12 mouse cellular contexts compared by ENCODE assay signal in the genomic region with DNA sequence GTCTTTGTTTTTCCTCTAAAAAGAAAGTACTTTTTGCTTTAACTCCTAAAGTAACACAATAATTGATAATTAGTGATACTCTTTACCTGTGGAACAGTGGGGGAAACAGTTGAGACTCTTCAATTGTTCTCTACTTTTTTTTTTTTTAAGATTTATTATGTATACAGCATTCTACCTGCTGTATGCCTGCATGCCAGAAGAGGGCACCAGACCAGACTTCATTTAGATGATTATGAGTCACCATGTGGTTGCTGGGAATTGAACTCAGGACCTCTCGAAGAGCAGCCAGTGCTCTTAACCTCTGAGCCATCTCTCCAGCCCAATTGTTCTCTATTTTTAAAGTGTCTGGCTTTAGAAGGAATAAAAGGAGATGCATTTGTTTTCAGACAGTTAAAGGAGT. TPM values are rescaled to one million over a fixed set of nuclear protein-coding genes. Genes with fewer than 3 reads are reported as not detected.
DNase-seq lines count a peak whose midpoint lies in the region; ATAC-seq and TF ChIP-seq lines count a peak whose summit lies in the region.
"Had no signal": no experiment of that assay in that cellular context is flagged by ENCODE, and none has a peak within 500 bp of the region (broad histone marks: within the 10 kb centered on the region; RNA-seq: fewer than 3 reads in every experiment).

No protein-coding gene starts in this region.

- H3K9me3 ChIP-seq in hindbrain, postnatal 0 days (ENCODE audit: low read length), result no peaks in the 10 kb centered on the region
- no peaks in the 10 kb centered on the region for H3K9me3 ChIP-seq in hindbrain, embryonic 13.5 days
- no peaks in the 10 kb centered on the region for H3K9me3 ChIP-seq in MEL (replicated peaks; ENCODE audit: insufficient read depth, low read length)
- H3K9me3 ChIP-seq: embryonic facial prominence, embryonic 15.5 days had no signal

- no peak overlapping the region for H3K4me3 ChIP-seq in hindbrain, postnatal 0 days (ENCODE audit: low read length)
- H3K4me3 ChIP-seq in hindbrain, embryonic 13.5 days, result no peak overlapping the region
- H3K4me3 ChIP-seq in MEL (ENCODE audit: control insufficient read depth in 1 of 2, insufficient read depth in 1 of 2, low read depth in 2 of 2, low read length in 2 of 2), result no peak overlapping the region
- H3K4me3 ChIP-seq: embryonic facial prominence, embryonic 15.5 days had no signal

- DNase-seq in hindbrain, postnatal 0 days (ENCODE audit: low spot score), result no peak
- DNase-seq in 3134 (ENCODE audit: extremely low read depth, insufficient read length, low spot score) (peak; percentile 16), MEL (ENCODE audit: low read depth, low spot score) (peak; percentile 64)
- no peak for DNase-seq in urinary bladder, adult 2 months (ENCODE audit: low spot score)
- no peak for DNase-seq in adrenal gland, postnatal 10 days
- no peak for DNase-seq in kidney, postnatal 10 days
- DNase-seq: layer of hippocampus, postnatal 36 days had no signal

- TF ChIP-seq CTCF in hindbrain, postnatal 0 days (IDR thresholded peaks at IDR 0.05; ENCODE audit: low read depth), result peak; percentile 46
- TF ChIP-seq CTCF in MEL (IDR thresholded peaks at IDR 0.05 in 2 of 3, conservative IDR thresholded peaks at IDR 0.05 in 1 of 3; ENCODE audit: control insufficient read depth in 1 of 3, insufficient read depth in 1 of 3, low read depth in 2 of 3, low read length in 3 of 3, poor library complexity in 1 of 3, severe bottlenecking in 1 of 3), result peak; percentile 27 to 48 (median 27); a peak in 4 of 6 replicates

- H3K9ac ChIP-seq in hindbrain, postnatal 0 days (replicated peaks; ENCODE audit: low read length), result no peak overlapping the region
- no peak overlapping the region for H3K9ac ChIP-seq in hindbrain, embryonic 13.5 days
- no peak overlapping the region for H3K9ac ChIP-seq in MEL (ENCODE audit: control insufficient read depth, low read depth, low read length, poor library complexity, severe bottlenecking)
- H3K9ac ChIP-seq: embryonic facial prominence, embryonic 15.5 days had no signal

- TF ChIP-seq EP300 in MEL (IDR thresholded peaks at IDR 0.05; ENCODE audit: low read depth in 1 of 2, low read length in 2 of 2), result no peak

- 79% methylated on average over 1 of the region's 1 CpGs for WGBS in hindbrain, postnatal 0 days
- 95% methylated on average over 1 of the region's 1 CpGs for WGBS in hindbrain, embryonic 13.5 days

- peaks cover 6% of the 10 kb centered on the region for H3K4me1 ChIP-seq in hindbrain, postnatal 0 days (ENCODE audit: insufficient read depth, low read length)
- H3K4me1 ChIP-seq in hindbrain, embryonic 13.5 days (replicated peaks), result peaks cover 13% of the 10 kb centered on the region
- H3K4me1 ChIP-seq in MEL (ENCODE audit: control insufficient read depth in 1 of 2, insufficient read depth in 2 of 2, low read length in 2 of 2), result peaks cover 18 to 21% of the 10 kb centered on the region in 2 experiments

- 0 out of 2 replicates have a peak, but pooled peaks cover 14% of the 10 kb centered on the region for H3K36me3 ChIP-seq in hindbrain, postnatal 0 days (ENCODE audit: insufficient read depth, low read length)
- peaks cover 27% of the 10 kb centered on the region for H3K36me3 ChIP-seq in hindbrain, embryonic 13.5 days
- peaks cover 31 to 54% of the 10 kb centered on the region in 2 experiments for H3K36me3 ChIP-seq in MEL (ENCODE audit: control insufficient read depth in 1 of 2, insufficient read depth in 2 of 2, low read length in 2 of 2)

- H3K79me2 ChIP-seq in MEL (ENCODE audit: control insufficient read depth, insufficient read depth, low read length, poor library complexity), result peaks cover 73% of the 10 kb centered on the region

- no peak for ATAC-seq in hindbrain, postnatal 0 days
- no peak for ATAC-seq in hindbrain, embryonic 13.5 days (ENCODE audit: low FRiP score)
- ATAC-seq in megakaryocyte, adult 5-6 weeks (ENCODE audit: poor library complexity, severe bottlenecking), result 0 out of 2 replicates have a peak, but pooled peaks have one; percentile 46

- no peak for TF ChIP-seq POLR2A in MEL (IDR thresholded peaks at IDR 0.05; ENCODE audit: control insufficient read depth in 1 of 2, insufficient read depth in 1 of 2, low read depth in 1 of 2, low read length in 2 of 2, poor library complexity in 1 of 2)

- H3K27me3 ChIP-seq in hindbrain, postnatal 0 days (ENCODE audit: insufficient read depth, low read length), result no peaks in the 10 kb centered on the region
- no peaks in the 10 kb centered on the region for H3K27me3 ChIP-seq in hindbrain, embryonic 13.5 days
- no peaks in the 10 kb centered on the region for H3K27me3 ChIP-seq in MEL (ENCODE audit: control insufficient read depth in 1 of 2, insufficient read depth in 2 of 2, low read length in 2 of 2)
- H3K27me3 ChIP-seq: embryonic facial prominence, embryonic 15.5 days had no signal

- H3K4me2 ChIP-seq in hindbrain, postnatal 0 days (ENCODE audit: low read depth, low read length), result no peak overlapping the region
- no peak overlapping the region for H3K4me2 ChIP-seq in hindbrain, embryonic 13.5 days
- H3K4me2 ChIP-seq: embryonic facial prominence, embryonic 15.5 days had no signal

- H3K27ac ChIP-seq in hindbrain, postnatal 0 days, result no peak overlapping the region
- no peak overlapping the region for H3K27ac ChIP-seq in hindbrain, embryonic 13.5 days
- H3K27ac ChIP-seq in MEL (ENCODE audit: control insufficient read depth, low read depth, low read length), result no peak overlapping the region
- H3K27ac ChIP-seq: embryonic facial prominence, embryonic 15.5 days had no signal

- TF ChIP-seq RAD21 in MEL (IDR thresholded peaks at IDR 0.05; ENCODE audit: low read depth, low read length), result no peak

TF ChIP-seq in MEL, 35 proteins besides CTCF, POLR2A, EP300 and RAD21:
- TF ChIP-seq MYC (IDR thresholded peaks at IDR 0.05; ENCODE audit: low read depth, low read length) (0 out of 2 replicates have a peak, but pooled peaks have one; percentile 39), ELF1 (IDR thresholded peaks at IDR 0.05; ENCODE audit: low read depth, low read length) (no peak), SMC3 (IDR thresholded peaks at IDR 0.05; ENCODE audit: low read depth, low read length) (peak; percentile 30; the same call in 1 of the 2 replicates), ZNF384 (IDR thresholded peaks at IDR 0.05; ENCODE audit: low read depth, low read length) (peak; percentile 89)

RNA-seq across cellular contexts. Expression of a gene that starts 5.9 kb away (rescaled TPM):
- 215 and 224 TPM in 2 replicates for total RNA-seq in hindbrain, postnatal 0 days (2014; rRNA removed)
- polyA plus RNA-seq in hindbrain, postnatal 0 days (2015; fragmentation: Nextera tagmentation; extraction: Ambion mirVana), result 277 TPM in 2 replicates
- polyA plus RNA-seq in hindbrain, embryonic 13.5 days (2015; fragmentation: Nextera tagmentation; extraction: Ambion mirVana), result 448 and 460 TPM in 2 replicates
- 189 and 197 TPM in 2 replicates for total RNA-seq in MEL (2012; rRNA removed)
- 100 to 1,000 TPM; 142 to 202 TPM for polyA plus RNA-seq in MEL (2012; ENCODE audit: insufficient read depth in 1 of 2, insufficient read length in 2 of 2, low read depth in 1 of 2, low replicate concordance in 2 of 2, missing spikeins in 1 of 2)
- total RNA-seq in megakaryocyte, adult 5-6 weeks (2015), result 231 and 262 TPM in 2 replicates
- total RNA-seq in megakaryocyte, adult 5-6 weeks (2017), result 467 and 491 TPM in 2 replicates
- 86.2 and 156 TPM in 2 replicates for polyA plus RNA-seq in urinary bladder, adult 2 months (2012; rRNA removed)
- total RNA-seq in adrenal gland, postnatal 10 days (2021), result 100 to 1,000 TPM; 307 to 342 TPM

RNA-seq across cellular contexts. Expression of a gene that starts 30.7 kb away (rescaled TPM):
- 25.9 and 30.8 TPM in 2 replicates for total RNA-seq in hindbrain, postnatal 0 days (2014; rRNA removed)
- 43.5 and 45.7 TPM in 2 replicates for polyA plus RNA-seq in hindbrain, postnatal 0 days (2015; fragmentation: Nextera tagmentation; extraction: Ambion mirVana)
- polyA plus RNA-seq in hindbrain, embryonic 13.5 days (2015; fragmentation: Nextera tagmentation; extraction: Ambion mirVana), result 54.3 and 64.6 TPM in 2 replicates
- 15.7 and 18.2 TPM in 2 replicates for total RNA-seq in MEL (2012; rRNA removed)
- polyA plus RNA-seq in MEL (2012; ENCODE audit: insufficient read depth in 1 of 2, insufficient read length in 2 of 2, low read depth in 1 of 2, low replicate concordance in 2 of 2, missing spikeins in 1 of 2), result 10 to 100 TPM in 1 of 2 experiments, not detected in 1; 27.0 TPM
- total RNA-seq in megakaryocyte, adult 5-6 weeks (2015), result 62.6 and 75.0 TPM in 2 replicates
- total RNA-seq in megakaryocyte, adult 5-6 weeks (2017), result 65.9 and 74.4 TPM in 2 replicates
- 37.5 and 42.5 TPM in 2 replicates for polyA plus RNA-seq in urinary bladder, adult 2 months (2012; rRNA removed)
- 10 to 100 TPM; 66.9 to 90.1 TPM for total RNA-seq in adrenal gland, postnatal 10 days (2021)

RNA-seq across cellular contexts. Expression of a gene that starts 31.9 kb away (rescaled TPM):
- 47.8 and 53.6 TPM in 2 replicates for total RNA-seq in hindbrain, postnatal 0 days (2014; rRNA removed)
- 67.1 and 73.7 TPM in 2 replicates for polyA plus RNA-seq in hindbrain, postnatal 0 days (2015; fragmentation: Nextera tagmentation; extraction: Ambion mirVana)
- 109 and 111 TPM in 2 replicates for polyA plus RNA-seq in hindbrain, embryonic 13.5 days (2015; fragmentation: Nextera tagmentation; extraction: Ambion mirVana)
- total RNA-seq in MEL (2012; rRNA removed), result 92.0 and 95.9 TPM in 2 replicates
- 100 to 1,000 TPM in 1 of 2 experiments, 10 to 100 TPM in 1; 95.3 to 193 TPM for polyA plus RNA-seq in MEL (2012; ENCODE audit: insufficient read depth in 1 of 2, insufficient read length in 2 of 2, low read depth in 1 of 2, low replicate concordance in 2 of 2, missing spikeins in 1 of 2)
- total RNA-seq in megakaryocyte, adult 5-6 weeks (2015), result 75.9 and 83.9 TPM in 2 replicates
- total RNA-seq in megakaryocyte, adult 5-6 weeks (2017), result 58.3 and 59.8 TPM in 2 replicates
- 32.4 and 36.7 TPM in 2 replicates for polyA plus RNA-seq in urinary bladder, adult 2 months (2012; rRNA removed)
- total RNA-seq in adrenal gland, postnatal 10 days (2021), result 10 to 100 TPM; 83.3 to 99.7 TPM

RNA-seq across cellular contexts. Expression of a gene that starts 47.6 kb away (rescaled TPM):
- total RNA-seq in hindbrain, postnatal 0 days (2014; rRNA removed), result 0.07 and 2.6 TPM in 2 replicates
- polyA plus RNA-seq in hindbrain, postnatal 0 days (2015; fragmentation: Nextera tagmentation; extraction: Ambion mirVana), result not detected in 2 replicates
- not detected in 2 replicates for polyA plus RNA-seq in hindbrain, embryonic 13.5 days (2015; fragmentation: Nextera tagmentation; extraction: Ambion mirVana)
- 0.08 TPM in 1 of 2 replicates, not detected in the other for total RNA-seq in MEL (2012; rRNA removed)
- polyA plus RNA-seq in MEL (2012; ENCODE audit: insufficient read depth in 1 of 2, insufficient read length in 2 of 2, low read depth in 1 of 2, low replicate concordance in 2 of 2, missing spikeins in 1 of 2), result under 1 TPM in 1 of 2 experiments, not detected in 1; 0.18 TPM
- not detected in 2 replicates for total RNA-seq in megakaryocyte, adult 5-6 weeks (2015)
- 0.44 TPM in 1 of 2 replicates, not detected in the other for total RNA-seq in megakaryocyte, adult 5-6 weeks (2017)
- polyA plus RNA-seq in urinary bladder, adult 2 months (2012; rRNA removed), result 0.11 TPM in 1 of 2 replicates, not detected in the other
- total RNA-seq in adrenal gland, postnatal 10 days (2021), result 10 to 100 TPM in 1 of 2 experiments, 1 to 10 TPM in 1; 8.3 to 19.9 TPM
- total RNA-seq: layer of hippocampus, postnatal 36 days had no signal
- polyA plus RNA-seq: intestine, embryonic 14.5 days; stomach, embryonic 14.5 days had no signal

Comparison
In these comparisons a context has a peak if more than half of its experiments do, and no peak if none do; other contexts are left out.
1. DNase-seq: peak in 3134 (single experiment) and MEL (single experiment); none in hindbrain, postnatal 0 days (single experiment), urinary bladder, adult 2 months (single experiment), adrenal gland, postnatal 10 days (single experiment) and kidney, postnatal 10 days (single experiment).